Mouse (Mus musculus) liver, postnatal 0 days (tissue): ENCODE measurements around the gene Cst3. TPM values are rescaled to one million over a fixed set of nuclear protein-coding genes. Genes with fewer than 3 reads are reported as not detected.

Experiments used
- ATAC-seq: fragments of 200-750 bp; cut with Nextera tagmentation; 2 replicates; pipeline ENCODE4 v1.8.0; 2017; ENCODE audit warnings: mild to moderate bottlenecking, moderate library complexity
- DNase-seq: peaks from one replicate; pipeline ENCODE4 v3.0.0-alpha.2; 2016
- H3K27ac ChIP-seq: fragments of 300-500 bp; sonication (generic); 2 replicates; pipeline ENCODE4 v1.5.1; 2014; ENCODE audit warnings: antibody characterized with exemption, moderate library complexity, mild to moderate bottlenecking, low read depth
- H3K27me3 ChIP-seq: fragments of 300-500 bp; sonication (generic); 2 replicates; pipeline ENCODE4 v1.6.1; 2014; ENCODE audit warnings: low read length, control low read depth, mixed read lengths; ENCODE audit not compliant: insufficient read depth
- H3K36me3 ChIP-seq: fragments of 300-500 bp; sonication (generic); replicated peaks from 2 replicates; pipeline ENCODE4 v1.6.1; 2014; ENCODE audit warnings: mild to moderate bottlenecking, control low read depth, low read length, moderate library complexity, mixed read lengths; ENCODE audit not compliant: insufficient read depth
- H3K4me1 ChIP-seq: fragments of 300-500 bp; sonication (generic); 2 replicates; pipeline ENCODE4 v1.6.1; 2014; ENCODE audit warnings: antibody characterized with exemption, mild to moderate bottlenecking, control low read depth; ENCODE audit not compliant: insufficient read depth
- H3K4me2 ChIP-seq: fragments of 300-500 bp; sonication (generic); 2 replicates; pipeline ENCODE4 v1.6.1; 2014; ENCODE audit warnings: low read depth, mild to moderate bottlenecking, low read length, moderate library complexity, mixed read lengths
- H3K4me3 ChIP-seq: fragments of 300-500 bp; sonication (generic); 2 replicates; pipeline ENCODE4 v1.5.1; 2014; ENCODE audit warnings: low read depth, low read length
- H3K9ac ChIP-seq: fragments of 300-500 bp; sonication (generic); replicated peaks from 2 replicates; pipeline ENCODE4 v1.6.1; 2014; ENCODE audit warnings: mild to moderate bottlenecking, moderate library complexity
- H3K9me3 ChIP-seq: fragments of 300-500 bp; sonication (generic); 2 replicates; pipeline ENCODE4 v1.6.1; 2016; ENCODE audit warnings: mild to moderate bottlenecking, control low read depth, low read length, mixed read lengths
- CTCF ChIP-seq: sonication (generic); IDR thresholded peaks from 2 replicates; pipeline ENCODE4 v1.5.1; 2016; ENCODE audit warnings: antibody characterized with exemption, low read depth
- EP300 ChIP-seq: IDR thresholded peaks from 2 replicates; pipeline ENCODE4 v1.6.1; 2016; ENCODE audit warnings: antibody characterized with exemption, low read depth, mild to moderate bottlenecking
- WGBS: fragments of 180-500 bp; shearing (Covaris S2); extraction: QIAGEN DNeasy Blood & Tissue Kit; methylation state at CpG from one replicate; pipeline ENCODE4 v1.1.7; 2014; ENCODE audit not compliant: insufficient replicate concordance; 5-methylcytosine and 5-hydroxymethylcytosine counted together
- polyA plus RNA-seq: library from polyadenylated mRNA; unstranded; fragments of >200 nt; fragmentation: Nextera tagmentation; extraction: Ambion mirVana; gene quantifications from 2 replicates; pipeline ENCODE4 v1.2.1, GENCODE M21; 2015

Cst3 gene
- polyA plus RNA-seq, 1 experiment from 2014 or later = 313 TPM

- H3K27ac ChIP-seq = no peak within 1 kb of the TSS
- H3K36me3 ChIP-seq = no peaks in the 10 kb centered on the region
- no peaks in the 10 kb centered on the region for H3K4me1 ChIP-seq
- TF ChIP-seq EP300 = no peak
- no peak for TF ChIP-seq CTCF
- WGBS = 54% methylated on average over 4 of the region's 4 CpGs
- ATAC-seq (no peak), DNase-seq (no peak)
- no peak within 1 kb of the TSS for H3K4me3 ChIP-seq
- H3K9me3 ChIP-seq = no peaks in the 10 kb centered on the region
- H3K9ac ChIP-seq = no peak within 1 kb of the TSS
- H3K27me3 ChIP-seq = no peaks in the 10 kb centered on the region
- H3K4me2 ChIP-seq = no peak within 1 kb of the TSS
Observed at GRCm38 (mm10) chr2:148834912-148835311, 40.6 kb downstream of the Cst3 start, which contains the start of gene Cst9. TSS of gene Cst9 (plus strand) at chr2:148835147.

DNA sequence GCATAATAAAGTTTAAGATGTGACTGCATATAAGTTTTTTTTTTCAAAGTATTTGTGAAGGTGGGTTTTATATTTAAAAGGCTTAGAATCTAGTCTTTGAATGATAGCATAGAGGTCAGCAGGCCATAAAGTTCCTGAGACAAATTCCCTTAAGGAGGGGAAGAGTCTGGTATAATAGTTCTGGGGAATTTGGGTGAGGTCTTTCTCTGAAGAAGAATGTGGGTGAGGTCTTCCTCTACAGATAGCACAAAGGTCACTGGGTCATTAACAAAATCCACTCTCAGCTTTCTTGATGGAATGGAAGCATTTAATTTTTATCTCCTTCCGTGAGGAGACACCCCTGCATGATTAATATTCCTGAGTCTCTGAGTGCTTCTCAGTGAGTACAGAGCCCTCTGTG lies 49.5 kb downstream of the Cst3 start:
- H3K27ac ChIP-seq = no peak overlapping the region
- no peaks in the 10 kb centered on the region for H3K36me3 ChIP-seq
- H3K27me3 ChIP-seq = no peaks in the 10 kb centered on the region
- H3K9me3 ChIP-seq = no peaks in the 10 kb centered on the region
- ATAC-seq (no peak), DNase-seq (no peak)
- H3K4me1 ChIP-seq = no peaks in the 10 kb centered on the region
- H3K4me3 ChIP-seq = no peak overlapping the region
- no peak overlapping the region for H3K4me2 ChIP-seq
- WGBS = 44% methylated on average over 1 of the region's 1 CpGs
- TF ChIP-seq EP300 (no peak), CTCF (no peak)
- no peak overlapping the region for H3K9ac ChIP-seq

Other genes with a start within 250 kb of the Cst3 start
- 37.4 and 39.8 TPM in 2 replicates for gene Nxt1, start 203.1 kb downstream of the Cst3 start, polyA plus RNA-seq
- 14.3 and 15.4 TPM in 2 replicates for gene Gzf1, start 194.7 kb downstream of the Cst3 start, polyA plus RNA-seq
- 0.39 and 0.41 TPM in 2 replicates for gene Napb, start 143.2 kb downstream of the Cst3 start, polyA plus RNA-seq
- gene Cstl1, start 125.3 kb downstream of the Cst3 start, polyA plus RNA-seq = not detected in 2 replicates
- not detected in 2 replicates for gene Cst11, start 104.2 kb downstream of the Cst3 start, polyA plus RNA-seq
- not detected in 2 replicates for gene 8030411F24Rik, start 93.7 kb downstream of the Cst3 start, polyA plus RNA-seq
- not detected in 2 replicates for gene Cst12, start 86.3 kb downstream of the Cst3 start, polyA plus RNA-seq
- 1.0 and 1.2 TPM in 2 replicates for gene Cst8, start 76.9 kb downstream of the Cst3 start, polyA plus RNA-seq
- gene Cst13, start 55.6 kb downstream of the Cst3 start, polyA plus RNA-seq = not detected in 2 replicates
- gene Cst9, start 40.5 kb downstream of the Cst3 start, polyA plus RNA-seq = 0.82 and 1.1 TPM in 2 replicates
- not detected in 2 replicates for gene 9230104L09Rik, start 10.7 kb downstream of the Cst3 start, polyA plus RNA-seq
- gene Gm1330, start 127.6 kb upstream of the Cst3 start, polyA plus RNA-seq = not detected in 2 replicates
- gene Gm10750, start 141.5 kb upstream of the Cst3 start, polyA plus RNA-seq = not detected in 2 replicates